27 mouse cellular contexts compared by ENCODE assay signal in genomic region chr3:123146557-123146956, GRCm38 (mm10).
A peak's percentile ranks its signal among the peaks of the same experiment; 100 is the strongest.
DNase-seq lines count a peak whose midpoint lies in the region; ATAC-seq and TF ChIP-seq lines count a peak whose summit lies in the region.
"Had no signal": no experiment of that assay in that cellular context is flagged by ENCODE, and none has a peak within 500 bp of the region (broad histone marks: within the 10 kb centered on the region; RNA-seq: fewer than 3 reads in every experiment).

No protein-coding gene starts in this region.

- 49% methylated on average over 8 of the region's 8 CpGs for WGBS in heart, embryonic 10.5 days
- WGBS in heart, embryonic 13.5 days = 34% methylated on average over 8 of the region's 8 CpGs
- WGBS in heart, embryonic 16.5 days = 35% methylated on average over 8 of the region's 8 CpGs
- 38% methylated on average over 8 of the region's 8 CpGs for WGBS in heart, postnatal 0 days
- WGBS in kidney, embryonic 16.5 days = 87% methylated on average over 8 of the region's 8 CpGs

- no peak for DNase-seq in heart, embryonic 10.5 days (ENCODE audit: low spot score)
- DNase-seq in heart, adult 9 months (ENCODE audit: low spot score in 2 of 2) = no peak
- DNase-seq in heart, postnatal 25 days (ENCODE audit: low spot score) = no peak
- DNase-seq in heart, postnatal 14 days = no peak
- no peak for DNase-seq in heart, postnatal 0 days (ENCODE audit: low spot score)
- DNase-seq: adrenal gland, adult 2 months; adrenal gland, postnatal 14 days; cerebellum, adult 11 months; cerebellum, adult 2 months; cerebellum, adult 9-11 months; cerebellum, postnatal 25 days; forebrain, postnatal 0 days; gastrocnemius, postnatal 10 days; gastrocnemius, postnatal 36 days; kidney, adult 11 months; kidney, adult 8-10 months had no signal

- H3K9me3 ChIP-seq in heart, embryonic 10.5 days = no peaks in the 10 kb centered on the region
- H3K9me3 ChIP-seq in heart, embryonic 13.5 days = no peaks in the 10 kb centered on the region
- H3K9me3 ChIP-seq in heart, embryonic 16.5 days (replicated peaks; ENCODE audit: control insufficient read depth, low read length) = no peaks in the 10 kb centered on the region
- no peaks in the 10 kb centered on the region for H3K9me3 ChIP-seq in heart, postnatal 0 days (replicated peaks; ENCODE audit: control insufficient read depth, low read length)
- no peaks in the 10 kb centered on the region for H3K9me3 ChIP-seq in kidney, embryonic 16.5 days (ENCODE audit: low read length)
- H3K9me3 ChIP-seq: embryonic facial prominence, embryonic 12.5 days; embryonic facial prominence, embryonic 15.5 days; hindbrain, embryonic 10.5 days; hindbrain, embryonic 13.5 days; intestine, embryonic 15.5 days had no signal

- no peak; the same call in 1 of the 2 replicates for ATAC-seq in heart, embryonic 13.5 days (ENCODE audit: extremely low read depth, insufficient number of reproducible peaks, low FRiP score, low TSS enrichment)
- ATAC-seq in heart, embryonic 16.5 days (replicated peaks; ENCODE audit: extremely low read depth, insufficient read depth, low FRiP score) = peak; percentile 53; the same call in 1 of the 2 replicates
- ATAC-seq in heart, postnatal 0 days (ENCODE audit: insufficient read depth, low read depth) = peak; percentile 55
- no peak for ATAC-seq in kidney, embryonic 16.5 days (ENCODE audit: low FRiP score, low TSS enrichment)
- ATAC-seq: CD4-positive, CD25-positive, alpha-beta regulatory T cell, adult 4 months; forebrain, embryonic 14.5 days; forebrain, postnatal 0 days; hindbrain, embryonic 16.5 days; intestine, embryonic 15.5 days had no signal

- no peak overlapping the region for H3K4me2 ChIP-seq in heart, embryonic 13.5 days
- H3K4me2 ChIP-seq in heart, embryonic 16.5 days (ENCODE audit: low read depth, low read length) = no peak overlapping the region
- H3K4me2 ChIP-seq in heart, postnatal 0 days (ENCODE audit: low read depth, low read length) = no peak overlapping the region
- H3K4me2 ChIP-seq in kidney, embryonic 16.5 days (replicated peaks; ENCODE audit: low read depth, low read length) = no peak overlapping the region
- H3K4me2 ChIP-seq: embryonic facial prominence, embryonic 12.5 days; embryonic facial prominence, embryonic 15.5 days; hindbrain, embryonic 13.5 days; intestine, embryonic 15.5 days had no signal

- peak overlapping the region; percentile 78 for H3K27ac ChIP-seq in heart, embryonic 10.5 days
- H3K27ac ChIP-seq in heart, embryonic 13.5 days (replicated peaks) = peak overlapping the region; percentile 83
- H3K27ac ChIP-seq in heart, embryonic 16.5 days (ENCODE audit: low read length) = peak overlapping the region; percentile 67
- H3K27ac ChIP-seq in heart, postnatal 0 days (ENCODE audit: low read depth) = peak overlapping the region; percentile 24
- no peak overlapping the region for H3K27ac ChIP-seq in kidney, embryonic 16.5 days (ENCODE audit: low read length)
- H3K27ac ChIP-seq: embryonic facial prominence, embryonic 12.5 days; embryonic facial prominence, embryonic 15.5 days; hindbrain, embryonic 10.5 days; hindbrain, embryonic 13.5 days; intestine, embryonic 15.5 days had no signal

- intact Hi-C loops in heart, postnatal 25 days (cut with DNase I) = no loop called here
- intact Hi-C loops in heart, postnatal 14 days (cut with DNase I) = no loop called here

- no peak for TF ChIP-seq CTCF in heart, postnatal 0 days (IDR thresholded peaks at IDR 0.05; ENCODE audit: low read depth)

- H3K4me3 ChIP-seq in heart, embryonic 10.5 days = no peak overlapping the region
- H3K4me3 ChIP-seq in heart, embryonic 13.5 days = no peak overlapping the region
- H3K4me3 ChIP-seq in heart, embryonic 16.5 days (ENCODE audit: low read length) = no peak overlapping the region
- H3K4me3 ChIP-seq in heart, postnatal 0 days (ENCODE audit: low read depth, low read length) = no peak overlapping the region
- H3K4me3 ChIP-seq in kidney, embryonic 16.5 days (ENCODE audit: low read length) = no peak overlapping the region
- H3K4me3 ChIP-seq: embryonic facial prominence, embryonic 12.5 days; embryonic facial prominence, embryonic 15.5 days; hindbrain, embryonic 10.5 days; hindbrain, embryonic 13.5 days; intestine, embryonic 15.5 days had no signal

- no peaks in the 10 kb centered on the region for H3K27me3 ChIP-seq in heart, embryonic 10.5 days (ENCODE audit: insufficient read depth, poor library complexity, severe bottlenecking)
- H3K27me3 ChIP-seq in heart, embryonic 13.5 days (replicated peaks) = no peaks in the 10 kb centered on the region
- no peaks in the 10 kb centered on the region for H3K27me3 ChIP-seq in heart, embryonic 16.5 days (ENCODE audit: control insufficient read depth, insufficient read depth, low read length)
- no peaks in the 10 kb centered on the region for H3K27me3 ChIP-seq in heart, postnatal 0 days (ENCODE audit: control insufficient read depth, insufficient read depth, low read length)
- no peaks in the 10 kb centered on the region for H3K27me3 ChIP-seq in kidney, embryonic 16.5 days (ENCODE audit: insufficient read depth, low read length)
- H3K27me3 ChIP-seq: embryonic facial prominence, embryonic 12.5 days; embryonic facial prominence, embryonic 15.5 days; hindbrain, embryonic 13.5 days; intestine, embryonic 15.5 days had no signal

- peaks cover 4% of the 10 kb centered on the region; the same call in 1 of the 2 replicates for H3K36me3 ChIP-seq in heart, embryonic 10.5 days
- no peaks in the 10 kb centered on the region for H3K36me3 ChIP-seq in heart, embryonic 13.5 days
- no peaks in the 10 kb centered on the region for H3K36me3 ChIP-seq in heart, embryonic 16.5 days (ENCODE audit: control insufficient read depth, insufficient read depth)
- no peaks in the 10 kb centered on the region for H3K36me3 ChIP-seq in heart, postnatal 0 days (replicated peaks; ENCODE audit: control insufficient read depth, insufficient read depth, low read length)
- H3K36me3 ChIP-seq in kidney, embryonic 16.5 days (ENCODE audit: insufficient read depth, low read length) = no peaks in the 10 kb centered on the region
- H3K36me3 ChIP-seq: embryonic facial prominence, embryonic 12.5 days; embryonic facial prominence, embryonic 15.5 days; hindbrain, embryonic 10.5 days; hindbrain, embryonic 13.5 days; intestine, embryonic 15.5 days had no signal

- peaks cover 58% of the 10 kb centered on the region for H3K4me1 ChIP-seq in heart, embryonic 10.5 days
- peaks cover 68% of the 10 kb centered on the region for H3K4me1 ChIP-seq in heart, embryonic 13.5 days
- H3K4me1 ChIP-seq in heart, embryonic 16.5 days (ENCODE audit: control insufficient read depth, insufficient read depth, low read length) = peaks cover 33% of the 10 kb centered on the region
- peaks cover 32% of the 10 kb centered on the region for H3K4me1 ChIP-seq in heart, postnatal 0 days (ENCODE audit: control insufficient read depth, insufficient read depth)
- no peaks in the 10 kb centered on the region for H3K4me1 ChIP-seq in kidney, embryonic 16.5 days (ENCODE audit: insufficient read depth, low read length)
- H3K4me1 ChIP-seq: embryonic facial prominence, embryonic 15.5 days; hindbrain, embryonic 10.5 days; hindbrain, embryonic 13.5 days; intestine, embryonic 15.5 days had no signal

- TF ChIP-seq EP300 in heart, postnatal 0 days (IDR thresholded peaks at IDR 0.05; ENCODE audit: low read depth) = no peak

- H3K9ac ChIP-seq in heart, embryonic 13.5 days = no peak overlapping the region
- no peak overlapping the region for H3K9ac ChIP-seq in heart, embryonic 16.5 days (ENCODE audit: low read length)
- H3K9ac ChIP-seq in heart, postnatal 0 days (replicated peaks; ENCODE audit: low read depth, low read length) = no peak overlapping the region
- H3K9ac ChIP-seq in kidney, embryonic 16.5 days (replicated peaks; ENCODE audit: low read length) = no peak overlapping the region
- H3K9ac ChIP-seq: embryonic facial prominence, embryonic 12.5 days; embryonic facial prominence, embryonic 15.5 days; forebrain, postnatal 0 days; hindbrain, embryonic 13.5 days; intestine, embryonic 15.5 days had no signal

Comparison
In these comparisons a context has a peak if more than half of its experiments do, and no peak if none do; other contexts are left out.
1. ATAC-seq: peak in heart, embryonic 16.5 days (single experiment) and heart, postnatal 0 days (single experiment); none in heart, embryonic 13.5 days (single experiment) and kidney, embryonic 16.5 days (single experiment).